Mouse (Mus musculus): ENCODE results near the gene Srpk2.

GRCm38 (mm10) chr5:23718182-23718534 is 33.7 kb upstream of the Srpk2 start:
- no peak for TF ChIP-seq CTCF (IDR thresholded peaks at IDR 0.05; ENCODE audit: low read depth, low read length)
- no peak for TF ChIP-seq POLR2A (IDR thresholded peaks at IDR 0.05; ENCODE audit: insufficient read depth, low read length)

Data from ES-Bruce4 (cell line).